In genomic region chr3:120335843-120336585, GRCm38 (mm10) we compare ENCODE assay signal across 17 mouse cellular contexts.
"Had no signal": no experiment of that assay in that cellular context is flagged by ENCODE, and none has a peak within 500 bp of the region (broad histone marks: within the 10 kb centered on the region; RNA-seq: fewer than 3 reads in every experiment).

No protein-coding gene starts in this region.

- H3K4me3 ChIP-seq: layer of hippocampus, adult 2 months; liver, embryonic 13.5 days; neural tube, embryonic 12.5 days; neural tube, embryonic 15.5 days; stomach, embryonic 15.5 days had no signal

- H3K4me2 ChIP-seq: liver, embryonic 13.5 days; midbrain, embryonic 11.5 days; neural tube, embryonic 12.5 days; neural tube, embryonic 15.5 days; stomach, embryonic 15.5 days had no signal

- H3K36me3 ChIP-seq: liver, embryonic 13.5 days; neural tube, embryonic 12.5 days; neural tube, embryonic 15.5 days; stomach, embryonic 15.5 days had no signal

- H3K9me3 ChIP-seq: liver, embryonic 13.5 days; neural tube, embryonic 12.5 days; neural tube, embryonic 15.5 days; stomach, embryonic 15.5 days had no signal

- H3K27ac ChIP-seq: layer of hippocampus, adult 2 months; liver, embryonic 13.5 days; neural tube, embryonic 12.5 days; neural tube, embryonic 15.5 days; stomach, embryonic 15.5 days had no signal

- H3K9ac ChIP-seq: liver, embryonic 13.5 days; neural tube, embryonic 12.5 days; neural tube, embryonic 15.5 days; stomach, embryonic 15.5 days had no signal

- DNase-seq: kidney, adult 18-20 months; kidney, adult 9 months; kidney, postnatal 25 days; layer of hippocampus, adult 9-11 months; liver, embryonic 13.5 days; lung, adult 2 months; lung, postnatal 14 days; lung, postnatal 4 days; retina, postnatal 1 day; right cerebral cortex, postnatal 25 days; spleen, adult 18-20 months; thymus, postnatal 25 days had no signal

- H3K4me1 ChIP-seq: liver, embryonic 13.5 days; neural tube, embryonic 12.5 days; neural tube, embryonic 15.5 days; stomach, embryonic 15.5 days had no signal

- H3K27me3 ChIP-seq: liver, embryonic 13.5 days; neural tube, embryonic 12.5 days; neural tube, embryonic 15.5 days; stomach, embryonic 15.5 days had no signal
